Mouse (Mus musculus): ENCODE measurements around the gene Nme4.
"Not testable (repeated sequence)": the region's sequence is repeated elsewhere in the genome, so short reads cannot be mapped to it uniquely, and the experiment has no call there.

Nme4 gene

GRCm38 (mm10) chr17:26095121-26095740 is at the start of gene Nme4:
Gene Nme4 (minus strand): TSS chr17:26095602.
- DNase-seq (ENCODE audit: low spot score in 2 of 2), result peak in 1 of 2 experiments; percentile 40

DNA sequence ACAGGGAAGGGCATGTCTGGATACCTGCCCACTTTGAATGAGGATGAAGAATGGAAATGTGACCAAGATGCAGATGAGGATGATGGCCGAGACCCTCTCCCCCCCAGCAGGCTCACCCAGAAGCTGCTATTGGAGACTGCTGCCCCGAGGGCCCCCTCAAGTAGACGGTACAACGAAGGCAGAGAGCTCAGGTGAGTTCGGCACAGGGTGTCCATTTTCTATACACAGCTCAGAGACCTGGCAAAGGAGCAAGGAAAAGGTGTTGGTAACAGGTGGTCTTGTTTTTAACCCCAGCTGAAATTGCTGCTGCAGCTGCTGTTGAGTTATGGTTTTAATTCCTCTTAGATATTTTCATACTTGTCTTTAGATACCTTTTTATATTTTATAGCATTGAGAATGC is 48.0 kb upstream of the Nme4 start:
- no peak for DNase-seq (ENCODE audit: low spot score in 2 of 2)

DNA sequence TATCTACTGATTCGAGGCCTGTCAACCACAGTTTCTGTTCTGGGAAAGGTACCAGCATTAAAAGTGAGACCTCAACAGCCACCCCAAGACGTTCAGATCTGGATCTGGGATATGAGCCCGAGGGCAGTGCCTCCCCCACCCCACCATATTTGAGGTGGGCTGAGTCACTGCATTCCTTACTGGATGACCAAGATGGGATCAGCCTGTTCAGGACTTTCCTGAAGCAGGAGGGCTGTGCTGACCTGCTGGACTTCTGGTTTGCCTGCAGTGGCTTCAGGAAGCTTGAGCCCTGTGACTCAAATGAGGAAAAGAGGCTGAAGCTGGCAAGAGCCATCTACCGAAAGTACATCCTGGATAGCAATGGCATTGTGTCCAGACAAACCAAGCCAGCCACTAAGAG is 47.4 kb upstream of the Nme4 start:
- DNase-seq (ENCODE audit: low spot score in 2 of 2), result no peak

DNA sequence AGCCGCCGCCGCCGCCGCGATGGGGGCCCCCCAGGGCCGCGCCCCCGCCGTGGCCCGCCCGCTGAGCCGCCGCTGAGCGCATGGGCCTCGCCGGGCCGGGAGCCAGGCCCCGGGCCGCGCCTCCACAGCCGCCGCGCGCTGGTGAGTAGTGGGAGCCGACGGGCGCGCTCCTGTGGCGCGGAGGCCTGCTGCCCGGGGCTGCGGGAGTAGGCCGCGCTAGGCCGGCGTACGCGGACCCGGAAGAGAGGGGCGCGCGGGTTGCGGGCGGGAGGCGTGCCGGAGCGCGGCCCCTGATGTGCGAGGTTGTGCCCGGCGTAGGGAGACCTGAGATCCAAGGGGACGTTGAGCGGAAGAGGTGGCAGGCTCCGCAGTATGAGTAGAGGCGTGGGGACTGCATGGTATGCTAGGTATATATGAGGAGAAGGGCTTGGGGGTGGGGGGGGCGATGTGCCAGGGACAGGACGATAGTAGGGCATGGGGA is 43.5 kb upstream of the Nme4 start:
- peak; percentile 37 for DNase-seq (ENCODE audit: low spot score in 2 of 2)

- DNase-seq (ENCODE audit: low spot score in 2 of 2), result peak; percentile 96 to 97
These were observed 42.9 kb upstream of the Nme4 start, which contains the start of gene Axin1 for GRCm38 (mm10) chr17:26138239-26138836. Gene Axin1 (plus strand): TSS chr17:26138688.

- no peak for DNase-seq (ENCODE audit: low spot score in 2 of 2)
These were observed 42.3 kb upstream of the Nme4 start for GRCm38 (mm10) chr17:26137751-26138130.

- no peak for DNase-seq (ENCODE audit: low spot score in 2 of 2)
These were observed 41.8 kb upstream of the Nme4 start for GRCm38 (mm10) chr17:26137106-26137750.

GRCm38 (mm10) chr17:26131856-26132853 is 36.8 kb upstream of the Nme4 start:
- DNase-seq (ENCODE audit: low spot score in 2 of 2), result no peak

DNA sequence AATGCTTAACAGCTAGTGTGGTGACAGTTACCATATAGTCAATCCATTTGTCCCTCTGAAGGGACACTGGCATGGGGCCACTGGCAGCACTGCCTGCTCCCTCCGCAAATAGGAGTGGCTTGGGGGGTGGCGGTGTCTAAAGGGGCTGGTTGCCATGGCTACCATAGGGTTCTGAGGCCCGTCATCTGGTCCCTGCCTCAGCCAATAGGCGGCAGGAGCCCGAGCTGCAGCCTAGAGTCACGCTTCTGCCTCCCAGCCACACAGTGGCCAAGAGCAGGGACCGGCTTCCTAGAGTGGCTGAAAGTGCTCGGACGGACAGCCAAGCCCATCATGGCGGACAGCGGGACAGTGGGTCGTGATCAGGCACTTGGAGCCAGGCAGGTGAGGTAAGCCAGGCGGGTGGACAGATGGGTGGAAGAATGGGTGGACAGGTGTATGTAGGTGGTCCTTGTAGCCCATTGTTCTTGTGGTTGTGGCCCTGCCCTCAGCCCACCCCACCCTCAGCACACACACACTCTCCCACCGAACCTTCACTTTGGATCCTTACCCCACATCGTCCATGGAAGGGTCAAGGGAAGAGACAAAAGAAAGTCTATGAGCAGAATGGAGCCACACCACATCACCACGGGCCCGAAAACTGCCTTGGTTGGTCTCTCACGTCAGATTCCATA is 35.8 kb upstream of the Nme4 start:
- DNase-seq (ENCODE audit: low spot score in 2 of 2), result no peak

DNA sequence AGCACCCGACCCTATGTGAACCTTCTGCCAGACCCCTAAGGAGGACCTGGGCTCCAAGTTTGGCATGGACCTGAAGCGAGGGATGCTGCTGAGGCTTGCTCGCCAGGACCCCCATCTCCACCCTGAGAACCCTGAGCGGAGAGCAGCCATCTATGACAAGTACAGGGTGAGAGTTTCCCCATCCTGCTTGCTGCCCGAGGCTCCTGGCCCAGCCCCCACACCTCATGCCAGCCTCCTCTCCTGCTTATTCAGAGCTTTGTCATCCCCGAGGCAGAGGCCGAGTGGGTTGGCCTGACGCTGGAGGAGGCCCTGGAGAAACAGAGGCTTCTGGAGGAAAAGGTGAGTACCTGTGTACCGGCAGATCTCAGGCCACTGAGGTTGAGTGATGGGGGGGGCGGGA is 29.8 kb upstream of the Nme4 start:
- DNase-seq (ENCODE audit: low spot score in 2 of 2), result no peak

DNA sequence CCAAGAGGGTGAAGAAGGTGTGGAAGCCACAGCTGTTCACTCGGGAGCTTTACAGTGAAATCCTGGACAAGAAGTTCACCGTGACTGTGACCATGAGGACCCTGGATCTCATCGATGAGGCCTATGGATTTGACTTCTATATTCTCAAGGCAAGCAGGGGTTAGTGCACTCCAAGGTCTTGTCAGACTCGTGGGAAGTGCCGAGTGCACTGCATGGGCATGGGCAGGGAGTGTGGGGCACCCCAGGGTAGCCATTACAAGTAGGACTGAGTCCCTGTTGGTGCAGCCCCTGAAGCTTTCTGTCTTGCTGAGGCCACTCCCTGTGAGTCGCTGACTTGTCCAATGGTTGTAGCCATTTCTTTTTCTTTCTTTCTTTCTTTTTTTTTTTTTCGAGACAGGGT is 29.2 kb upstream of the Nme4 start:
- no peak for DNase-seq (ENCODE audit: low spot score in 2 of 2)

DNA sequence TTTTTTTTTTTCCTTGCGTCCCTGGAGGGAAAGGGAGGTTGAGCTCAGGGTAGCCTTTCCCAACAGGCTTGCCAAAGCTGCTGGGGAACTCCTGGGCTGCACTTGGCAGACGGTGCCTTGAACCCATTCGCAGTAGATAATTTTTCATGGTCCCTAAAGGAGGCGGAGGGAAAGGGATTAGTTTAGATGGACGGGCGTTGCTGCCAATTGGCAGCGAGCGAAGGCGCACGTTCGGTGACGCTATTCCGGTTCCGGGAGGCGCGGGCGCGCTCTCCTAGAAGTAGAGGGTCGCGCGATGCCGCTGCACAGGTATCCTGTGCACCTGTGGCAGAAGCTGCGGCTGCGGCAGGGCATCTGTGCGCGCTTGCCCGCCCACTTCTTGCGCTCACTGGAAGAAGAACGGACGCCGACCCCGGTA is 27.9 kb upstream of the Nme4 start, which contains the start of gene Mrpl28:
Gene Mrpl28 (plus strand): TSS at position 234 of the 418 bp plus-strand sequence.
- peak; percentile 82 to 88 for DNase-seq (ENCODE audit: low spot score in 2 of 2)

DNA sequence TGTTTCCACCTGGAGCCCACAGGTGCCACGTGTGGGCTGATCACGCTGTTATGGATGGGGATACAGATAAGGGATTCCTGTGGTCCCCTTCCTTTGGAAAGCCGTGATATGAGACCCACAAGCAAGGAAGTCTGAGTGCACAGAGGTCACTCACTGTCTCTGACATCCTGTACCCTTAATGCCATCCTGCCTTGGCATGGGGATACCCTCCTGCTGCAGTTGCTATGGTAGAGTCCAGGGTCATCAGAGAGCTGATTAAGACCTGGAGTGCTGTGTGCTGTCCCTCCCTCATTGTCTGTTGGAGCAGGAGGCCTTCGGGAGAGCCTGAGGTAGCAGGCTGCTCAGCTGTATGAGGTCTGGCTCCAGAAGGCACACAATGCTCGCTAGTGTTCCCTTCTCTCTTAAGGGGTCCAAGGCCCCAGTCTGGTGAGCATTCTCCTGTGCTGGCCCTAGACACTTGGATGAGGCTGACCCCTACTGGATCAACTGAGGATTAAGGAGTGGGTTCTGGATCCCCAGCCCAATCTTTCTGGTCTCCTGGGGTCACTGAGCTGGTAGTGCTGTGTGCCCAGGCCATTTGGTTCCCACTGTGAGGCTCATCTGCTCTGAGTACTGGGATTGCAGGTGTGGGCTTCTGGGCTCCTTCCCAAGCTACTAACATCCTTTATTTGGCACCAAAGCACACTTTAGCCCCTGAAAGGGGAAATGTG is 27.2 kb upstream of the Nme4 start:
- no peak for DNase-seq (ENCODE audit: low spot score in 2 of 2)

- peak; percentile 43 to 54 for DNase-seq (ENCODE audit: low spot score in 2 of 2)
These were observed 24.6 kb upstream of the Nme4 start for GRCm38 (mm10) chr17:26119766-26120710.

DNA sequence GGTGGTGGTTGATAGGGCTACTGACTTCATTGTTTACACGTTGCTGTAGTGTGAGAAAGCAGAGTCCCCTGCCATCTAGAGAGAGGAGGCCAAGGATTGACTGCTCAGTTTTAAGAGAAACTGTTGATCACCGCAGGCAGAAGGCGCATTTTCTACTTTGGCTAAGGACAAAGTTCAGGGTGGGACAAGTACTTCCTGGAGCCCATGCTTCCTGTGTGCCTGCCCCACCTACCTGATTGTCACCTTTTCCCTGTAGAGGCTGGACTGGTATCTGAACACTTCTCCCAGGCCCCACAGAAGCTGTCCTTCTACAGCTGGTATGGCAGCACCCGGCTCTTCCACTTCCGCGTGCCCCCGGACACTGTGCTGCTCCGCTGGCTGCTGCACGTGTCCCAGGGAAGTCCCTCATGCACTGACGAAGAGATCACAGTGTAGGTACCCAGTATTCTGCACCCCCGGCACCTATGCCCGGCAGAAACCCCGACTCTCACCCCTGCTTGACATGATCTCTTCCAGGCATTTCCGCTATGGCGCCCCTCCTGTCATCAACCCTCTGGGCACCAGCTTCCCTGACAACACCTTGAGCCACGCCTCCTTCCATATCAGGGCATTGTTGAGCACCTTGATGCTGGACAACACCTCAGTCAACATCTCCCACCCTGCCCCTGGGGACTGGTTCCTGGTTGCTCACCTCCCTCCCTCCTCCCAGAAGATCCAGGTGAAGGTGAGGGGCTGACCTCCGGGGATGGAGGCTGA is 21.3 kb upstream of the Nme4 start:
- no peak for DNase-seq (ENCODE audit: low spot score in 2 of 2)

GRCm38 (mm10) chr17:26115956-26116487 is 20.6 kb upstream of the Nme4 start:
- no peak for DNase-seq (ENCODE audit: low spot score in 2 of 2)

DNA sequence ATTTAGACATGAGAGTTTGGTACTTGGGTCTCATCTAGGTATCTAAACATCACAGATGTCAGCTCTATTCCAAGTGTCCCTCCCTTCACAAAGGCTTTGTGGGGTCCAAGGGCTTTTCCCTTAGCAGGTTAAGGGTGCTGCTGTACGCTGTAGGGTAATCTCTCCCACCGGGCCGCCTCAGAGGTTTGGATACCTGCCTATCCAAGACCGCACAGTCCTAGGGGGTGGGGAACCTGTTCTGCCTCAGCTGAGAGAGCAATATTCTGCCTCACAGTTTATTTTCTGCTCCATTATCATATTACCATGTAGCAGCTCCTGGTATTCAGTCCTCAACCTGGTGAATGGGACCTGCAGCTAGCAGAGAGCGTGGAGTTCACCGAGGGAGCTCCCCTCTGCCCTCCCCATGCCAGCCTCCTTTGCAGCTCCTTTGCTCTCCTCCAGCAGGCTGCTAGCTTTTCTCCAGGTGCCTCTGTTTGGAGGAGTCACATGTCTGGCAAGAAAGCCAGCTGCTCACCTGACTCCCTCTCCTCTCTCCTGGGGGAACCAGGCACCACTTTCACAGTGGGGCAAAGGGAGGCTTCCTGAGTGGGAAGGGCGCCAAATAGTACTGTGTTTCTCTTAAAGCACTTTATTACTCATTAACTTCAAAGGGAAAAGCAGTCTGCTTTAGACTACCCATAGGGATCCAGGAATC is 19.9 kb upstream of the Nme4 start:
- DNase-seq (ENCODE audit: low spot score in 2 of 2), result peak; percentile 36 to 44

GRCm38 (mm10) chr17:26114461-26114860 is 19.1 kb upstream of the Nme4 start:
- not testable (repeated sequence) for DNase-seq (ENCODE audit: low spot score in 2 of 2)
